Mouse (Mus musculus) testis, adult 2 months (tissue): ENCODE results near the gene Phgr1. TPM values are rescaled to one million over a fixed set of nuclear protein-coding genes. Genes with fewer than 3 reads are reported as not detected.

Experiments
- H3K27ac ChIP-seq: fragments of 200-500 bp; 2 replicates; pipeline ENCODE4 v1.5.1; 2012; ENCODE audit warnings: low read depth, low read length; ENCODE audit not compliant: control insufficient read depth, insufficient read depth
- H3K27me3 ChIP-seq: fragments of 200-500 bp; 2 replicates; pipeline ENCODE4 v1.6.1; 2012; ENCODE audit warnings: mild to moderate bottlenecking, low read length, moderate library complexity; ENCODE audit not compliant: control insufficient read depth, insufficient read depth
- H3K36me3 ChIP-seq: fragments of 200-500 bp; 2 replicates; pipeline ENCODE4 v1.6.1; 2012; ENCODE audit warnings: mild to moderate bottlenecking, low read length; ENCODE audit not compliant: control insufficient read depth, insufficient read depth
- H3K4me1 ChIP-seq: fragments of 200-500 bp; 2 replicates; pipeline ENCODE4 v1.6.1; 2012; ENCODE audit warnings: low read length; ENCODE audit not compliant: control insufficient read depth, insufficient read depth
- H3K4me3 ChIP-seq: fragments of 200-500 bp; 2 replicates; pipeline ENCODE4 v1.5.1; 2012; ENCODE audit warnings: low read depth, mild to moderate bottlenecking, low read length, moderate library complexity, mixed read lengths; ENCODE audit not compliant: control insufficient read depth
- CTCF ChIP-seq: fragments of 200-500 bp; IDR thresholded peaks from 2 replicates; pipeline ENCODE4 v1.5.1; 2012; ENCODE audit warnings: low read depth, mild to moderate bottlenecking, inconsistent platforms, low read length, moderate library complexity; ENCODE audit not compliant: control insufficient read depth, insufficient read depth, insufficient replicate concordance
- POLR2A ChIP-seq: fragments of 200-500 bp; IDR thresholded peaks from 2 replicates; pipeline ENCODE4 v1.6.1; 2012; ENCODE audit warnings: low read depth, mild to moderate bottlenecking, inconsistent platforms, low read length, moderate library complexity; ENCODE audit not compliant: control insufficient read depth
- polyA plus RNA-seq: library from polyadenylated mRNA; depleted of rRNA; stranded (reverse); fragments of >200 nt; gene quantifications from 2 replicates; pipeline ENCODE4 v1.2.3, GENCODE M21; 2012

The Phgr1 gene
- polyA plus RNA-seq, 1 experiment, result 1.1 TPM

DNA sequence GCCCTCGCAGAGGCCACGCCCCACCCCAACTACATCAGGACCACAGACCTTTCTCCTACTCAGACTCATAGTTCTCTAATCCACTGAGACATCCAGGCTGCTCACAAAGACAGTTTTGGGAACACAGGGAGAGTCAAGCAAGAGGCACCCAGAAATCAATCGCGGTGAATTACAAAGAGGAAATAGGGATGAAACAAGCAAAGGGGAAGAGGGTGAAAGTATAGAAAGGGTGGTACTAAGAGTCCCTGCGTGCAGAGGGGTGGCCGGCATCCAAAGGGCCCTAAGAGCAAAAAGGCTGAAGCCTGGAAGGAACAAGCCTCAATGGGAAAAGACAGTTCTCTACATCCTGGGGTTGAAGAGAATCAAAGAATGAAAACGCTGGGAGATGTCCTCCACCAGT, 27.9 kb upstream of the Phgr1 start:
- H3K27ac ChIP-seq, result no peak overlapping the region
- no peak for TF ChIP-seq CTCF
- no peak for TF ChIP-seq POLR2A
- H3K27me3 ChIP-seq, result no peaks in the 10 kb centered on the region
- H3K36me3 ChIP-seq, result no peaks in the 10 kb centered on the region
- peak overlapping the region; percentile 76; the same call in 1 of the 2 replicates for H3K4me3 ChIP-seq
- H3K4me1 ChIP-seq, result peaks cover 15% of the 10 kb centered on the region

DNA sequence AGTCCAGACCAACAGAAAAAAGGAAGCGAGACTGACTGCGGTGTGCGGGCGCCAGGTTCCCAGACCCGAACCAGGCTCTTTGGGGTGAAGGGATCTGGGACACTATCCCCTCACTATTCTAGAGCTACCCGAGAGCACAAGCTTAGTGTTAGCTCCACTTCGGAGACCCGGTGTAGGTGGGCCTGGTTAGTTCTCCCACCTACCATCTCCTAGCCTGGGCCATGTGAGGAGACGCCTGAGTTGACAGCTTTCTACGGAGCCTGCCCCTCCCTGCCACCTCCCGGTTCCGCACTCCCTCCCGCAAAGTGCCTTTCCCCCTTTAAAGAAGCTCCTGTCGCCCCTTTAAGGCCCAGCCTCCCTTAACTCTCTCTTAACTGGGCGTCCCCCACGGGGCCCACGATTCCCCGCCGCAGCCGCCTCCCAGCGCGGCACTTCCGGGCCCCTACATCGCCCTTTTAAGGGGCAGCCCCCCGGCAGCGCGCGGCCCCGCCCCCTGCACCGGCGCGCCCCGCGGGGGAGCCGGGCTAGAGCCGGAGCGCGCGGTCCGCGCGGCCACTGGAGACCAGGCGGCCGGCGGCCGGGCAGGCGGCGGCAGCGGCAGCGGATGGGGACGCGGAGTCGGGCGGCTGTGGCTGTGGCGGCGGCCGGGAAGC, 27.2 kb upstream of the Phgr1 start, which contains the start of gene Inafm2:
TSS of gene Inafm2 (plus strand) at position 527 of the 653 bp plus-strand sequence.
- Histone ChIP-seq H3K4me3 (peak within 1 kb of the TSS; percentile 76), H3K27me3 (no peaks in the 10 kb centered on the region), H3K4me1 (peaks cover 16% of the 10 kb centered on the region), H3K36me3 (no peaks in the 10 kb centered on the region), H3K27ac (peak within 1 kb of the TSS; percentile 34)
- TF ChIP-seq CTCF (no peak), POLR2A (peak; percentile 76; the same call in 1 of the 2 replicates)

DNA sequence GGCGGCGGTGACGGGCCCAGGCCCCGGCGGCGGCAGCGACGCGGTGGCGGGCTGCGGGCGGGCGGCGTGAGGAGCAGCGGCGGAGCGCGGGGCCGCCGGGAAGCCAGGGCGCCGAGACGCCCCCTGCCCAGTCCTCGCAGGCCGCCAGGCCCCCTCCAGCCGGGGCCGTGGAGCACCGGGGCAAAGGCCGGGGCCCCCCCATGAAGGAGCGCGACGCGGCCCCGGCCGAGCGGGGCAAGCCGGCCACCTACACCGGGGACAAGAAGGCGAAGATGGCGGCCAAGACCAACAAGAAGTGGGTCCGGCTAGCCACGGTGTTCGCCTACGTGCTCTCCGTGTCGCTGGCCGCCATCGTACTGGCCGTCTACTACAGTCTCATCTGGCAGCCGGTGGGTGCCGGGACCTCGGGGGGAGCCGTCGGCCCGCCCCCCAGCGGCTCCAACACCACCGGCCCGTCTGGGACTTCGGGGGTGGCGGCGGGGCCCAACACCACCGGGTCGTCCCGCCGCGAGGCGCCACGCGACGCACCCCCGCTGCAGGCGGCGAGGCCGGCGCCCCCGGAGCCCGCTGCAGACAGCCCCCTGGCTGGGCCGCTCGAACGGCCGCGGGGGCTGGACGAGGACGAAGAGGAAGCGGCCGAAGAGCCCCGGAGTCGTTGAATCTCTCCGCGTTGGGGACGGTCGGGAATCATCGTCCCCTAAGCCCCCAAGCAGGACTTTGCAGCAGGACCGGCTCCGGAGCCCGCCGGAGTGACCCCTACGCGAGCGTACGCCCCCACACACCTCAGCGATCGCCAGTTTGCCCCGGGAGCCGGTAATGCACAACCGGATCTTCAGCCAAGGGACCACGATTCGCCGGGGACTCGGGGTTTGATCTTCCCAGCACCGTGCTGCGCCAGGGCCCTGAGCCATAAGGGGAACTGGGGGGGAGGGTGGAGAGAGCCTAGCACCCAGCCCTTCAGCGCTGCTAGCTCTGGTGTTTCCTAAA, 26.4 kb upstream of the Phgr1 start:
- TF ChIP-seq POLR2A (peak; percentile 29; the same call in 1 of the 2 replicates), CTCF (no peak)
- peak overlapping the region; percentile 76 for H3K4me3 ChIP-seq
- H3K4me1 ChIP-seq, result peaks cover 17% of the 10 kb centered on the region
- no peaks in the 10 kb centered on the region for H3K36me3 ChIP-seq
- H3K27ac ChIP-seq, result peak overlapping the region; percentile 34
- no peaks in the 10 kb centered on the region for H3K27me3 ChIP-seq

DNA sequence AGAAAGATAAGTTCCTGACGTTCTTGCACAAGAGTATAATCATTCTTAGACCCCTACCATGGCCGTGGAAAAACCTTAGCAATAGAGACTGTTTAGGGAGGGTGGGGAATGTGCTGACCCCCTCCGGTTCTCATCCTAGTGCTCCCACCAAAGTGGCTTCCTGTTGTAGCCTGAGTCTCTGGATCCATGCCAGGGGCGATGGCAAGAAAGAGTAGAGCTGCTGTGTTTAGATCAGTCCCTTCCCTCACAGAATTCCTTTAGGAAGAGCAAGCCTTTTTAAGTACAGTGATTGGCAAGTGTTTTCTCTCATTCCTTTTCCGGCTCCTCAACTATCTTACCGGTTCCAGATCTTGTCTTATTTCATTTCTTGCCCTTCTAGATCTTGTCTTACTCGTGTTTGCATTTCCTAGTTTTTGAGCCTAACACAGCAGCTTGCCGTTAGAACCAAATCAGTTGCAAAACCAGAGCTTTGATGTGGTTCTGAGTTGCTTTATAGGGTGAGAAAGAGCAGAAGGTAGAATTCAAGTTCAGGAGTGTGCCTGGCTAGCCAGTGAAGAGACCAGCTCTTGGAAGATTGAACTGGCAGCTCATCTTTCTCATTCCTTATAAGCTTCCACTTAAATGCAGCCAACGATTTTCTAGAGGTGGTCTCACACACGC, 25.1 kb upstream of the Phgr1 start:
- Histone ChIP-seq H3K4me1 (peaks cover 17% of the 10 kb centered on the region), H3K27me3 (no peaks in the 10 kb centered on the region), H3K36me3 (no peaks in the 10 kb centered on the region; the same call in 1 of the 2 replicates), H3K4me3 (peak overlapping the region; percentile 56), H3K27ac (no peak overlapping the region)
- TF ChIP-seq POLR2A (no peak), CTCF (no peak)

DNA sequence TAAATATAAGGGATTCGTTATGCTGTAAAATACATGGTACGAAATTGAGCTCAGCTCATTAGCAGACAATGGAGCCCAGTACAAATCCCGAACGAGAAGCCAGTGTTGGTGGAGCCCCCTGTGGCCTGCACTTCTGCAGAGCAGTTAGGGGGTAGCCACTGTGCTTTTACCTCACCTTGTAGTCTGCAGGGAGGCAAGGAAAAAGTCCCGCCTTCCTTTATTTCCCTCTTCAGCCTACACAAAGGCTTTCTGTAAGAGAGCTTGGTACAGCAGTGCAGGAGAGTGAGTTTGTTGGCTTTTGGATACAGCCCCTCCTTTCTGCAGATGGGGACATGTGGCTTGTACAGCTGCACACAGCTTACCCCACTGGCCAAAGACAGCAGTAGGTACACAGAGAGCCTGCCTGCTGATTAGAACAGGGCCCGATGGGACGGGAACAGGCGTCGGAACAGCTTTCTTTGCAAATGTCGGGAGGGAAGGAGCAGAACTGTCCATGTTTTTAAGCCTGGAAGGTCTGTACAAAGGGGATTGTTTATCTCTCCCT, 23.2 kb upstream of the Phgr1 start:
- H3K4me3 ChIP-seq, result no peak overlapping the region
- peak overlapping the region; percentile 22; the same call in 1 of the 2 replicates for H3K27ac ChIP-seq
- H3K36me3 ChIP-seq, result no peaks in the 10 kb centered on the region; the same call in 1 of the 2 replicates
- TF ChIP-seq POLR2A (no peak), CTCF (no peak)
- peaks cover 15% of the 10 kb centered on the region for H3K4me1 ChIP-seq
- H3K27me3 ChIP-seq, result no peaks in the 10 kb centered on the region

DNA sequence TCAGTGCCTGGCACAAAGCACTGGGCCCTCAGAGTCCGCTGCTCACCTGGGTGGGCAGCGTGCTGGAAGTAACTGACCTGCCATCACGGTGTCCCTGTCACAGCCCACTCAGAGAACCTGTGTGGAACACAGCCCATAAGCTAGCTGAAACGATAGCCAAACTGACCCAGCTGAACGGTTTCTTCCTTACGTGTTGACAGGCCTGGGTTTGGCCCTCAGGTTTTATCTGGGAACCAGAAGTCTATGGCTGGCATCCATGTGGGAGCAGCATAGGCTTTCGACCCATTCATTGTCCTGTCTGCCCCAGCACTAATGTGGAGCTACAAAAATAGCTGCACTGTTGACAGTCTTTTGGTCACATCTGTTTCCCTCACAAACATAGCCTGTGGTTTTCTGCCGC, 22.1 kb upstream of the Phgr1 start:
- H3K4me1 ChIP-seq, result peaks cover 8% of the 10 kb centered on the region
- H3K27ac ChIP-seq, result peak overlapping the region; percentile 66; the same call in 1 of the 2 replicates
- TF ChIP-seq CTCF (no peak), POLR2A (no peak)
- no peak overlapping the region for H3K4me3 ChIP-seq
- H3K27me3 ChIP-seq, result no peaks in the 10 kb centered on the region
- no peaks in the 10 kb centered on the region; the same call in 1 of the 2 replicates for H3K36me3 ChIP-seq
